Mouse (Mus musculus) hindbrain, embryonic 12.5 days (tissue): ENCODE results near the gene Oaf. TPM values are rescaled to one million over a fixed set of nuclear protein-coding genes. Genes with fewer than 3 reads are reported as not detected.

ENCODE experiments used
- ATAC-seq: fragments of 200-750 bp; cut with Nextera tagmentation; 2 replicates; pipeline ENCODE4 v1.8.0; 2017; ENCODE audit warnings: moderate TSS enrichment; ENCODE audit not compliant: low FRiP score
- H3K27ac ChIP-seq: fragments of 300-500 bp; sonication (generic); 2 replicates; pipeline ENCODE4 v1.5.1; 2016; ENCODE audit warnings: mild to moderate bottlenecking
- H3K27me3 ChIP-seq: fragments of 300-500 bp; sonication (generic); 2 replicates; pipeline ENCODE4 v1.6.1; 2016; ENCODE audit warnings: mild to moderate bottlenecking
- H3K36me3 ChIP-seq: fragments of 300-500 bp; sonication (generic); 2 replicates; pipeline ENCODE4 v1.6.1; 2016; ENCODE audit warnings: mild to moderate bottlenecking
- H3K4me1 ChIP-seq: fragments of 300-500 bp; sonication (generic); 2 replicates; pipeline ENCODE4 v1.6.1; 2016
- H3K4me2 ChIP-seq: fragments of 300-500 bp; sonication (generic); replicated peaks from 2 replicates; pipeline ENCODE4 v1.6.1; 2016; ENCODE audit warnings: mild to moderate bottlenecking
- H3K4me3 ChIP-seq: fragments of 300-500 bp; sonication (generic); 2 replicates; pipeline ENCODE4 v1.5.1; 2016; ENCODE audit warnings: mild to moderate bottlenecking
- H3K9ac ChIP-seq: fragments of 300-500 bp; sonication (generic); 2 replicates; pipeline ENCODE4 v1.6.1; 2016; ENCODE audit warnings: mild to moderate bottlenecking, moderate library complexity
- H3K9me3 ChIP-seq: fragments of 300-500 bp; sonication (generic); replicated peaks from 2 replicates; pipeline ENCODE4 v1.6.1; 2016; ENCODE audit warnings: mild to moderate bottlenecking
- WGBS: fragments of 180-500 bp; shearing (Covaris S2); methylation state at CpG from one replicate; pipeline ENCODE4 v1.1.7; 2016; 5-methylcytosine and 5-hydroxymethylcytosine counted together
- polyA plus RNA-seq: library from polyadenylated mRNA; unstranded; fragments of >200 nt; fragmentation: Nextera tagmentation; extraction: Ambion mirVana; gene quantifications from 2 replicates; pipeline ENCODE4 v1.2.1, GENCODE M21; 2016

Gene Oaf
- polyA plus RNA-seq, 1 experiment from 2014 or later = 44.6 TPM

DNA sequence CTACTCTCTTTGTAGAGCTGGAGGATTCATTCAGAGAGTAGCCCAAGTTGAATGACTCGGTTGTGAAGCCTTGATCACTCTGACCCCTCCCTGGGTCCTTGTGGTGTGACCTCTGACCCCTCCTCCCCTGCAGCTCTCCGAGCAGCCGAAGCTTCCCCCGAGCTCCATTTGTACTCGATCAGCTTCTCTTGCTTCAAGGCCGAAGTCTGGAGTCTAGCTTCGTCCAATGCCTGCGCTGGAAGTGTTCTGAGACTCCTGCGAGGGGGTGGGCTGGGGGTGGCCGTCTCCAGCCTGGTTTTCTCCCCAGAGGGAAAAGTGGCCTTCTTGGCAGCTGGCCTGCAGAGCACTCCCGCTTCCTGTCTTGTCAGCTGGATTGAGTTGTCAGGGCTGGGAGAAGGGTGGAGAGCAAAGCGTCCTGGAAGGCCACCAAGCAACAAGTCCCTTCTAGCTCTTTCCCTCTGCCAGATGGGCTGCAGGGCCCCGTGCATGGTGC lies 29.5 kb downstream of the Oaf start, which contains the start of gene Pou2f3:
Gene Pou2f3 (minus strand): TSS at position 180 of the 493 bp plus-strand sequence.
- Histone ChIP-seq H3K4me2 (0 out of 2 replicates have a peak within 1 kb of the TSS, but pooled peaks have one; percentile 5), H3K27me3 (peaks cover 23% of the 10 kb centered on the region), H3K4me1 (peaks cover 20% of the 10 kb centered on the region), H3K4me3 (no peak within 1 kb of the TSS), H3K36me3 (no peaks in the 10 kb centered on the region), H3K9me3 (no peaks in the 10 kb centered on the region), H3K9ac (no peak within 1 kb of the TSS), H3K27ac (no peak within 1 kb of the TSS)
- WGBS = 2% methylated on average over 13 of the region's 13 CpGs
- ATAC-seq = 0 out of 2 replicates have a peak, but pooled peaks have one; percentile 48

DNA sequence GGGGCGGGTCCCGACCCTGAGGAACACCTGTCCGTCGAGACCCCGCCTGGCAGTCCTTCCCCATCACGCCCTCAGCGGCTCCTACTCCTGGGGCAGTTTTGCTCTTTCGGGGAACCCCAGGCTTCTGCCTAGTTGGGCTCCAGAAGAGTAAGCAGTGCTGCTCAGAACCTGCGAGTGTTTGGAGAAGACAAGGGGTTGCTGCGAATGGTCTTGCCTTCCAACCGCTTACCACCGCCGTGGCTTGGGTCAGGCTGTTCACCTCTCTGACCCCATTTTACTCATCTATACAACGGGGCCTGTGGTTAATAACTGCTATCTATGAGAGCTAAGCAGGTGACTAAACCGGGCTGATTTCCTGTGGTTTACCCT lies 33.7 kb downstream of the Oaf start:
- Histone ChIP-seq H3K9ac (peak overlapping the region; percentile 23; the same call in 1 of the 2 replicates), H3K27me3 (peaks cover 60% of the 10 kb centered on the region), H3K27ac (no peak overlapping the region), H3K36me3 (no peaks in the 10 kb centered on the region), H3K4me2 (peak overlapping the region; percentile 49), H3K4me3 (peak overlapping the region; percentile 22), H3K9me3 (no peaks in the 10 kb centered on the region), H3K4me1 (peaks cover 23% of the 10 kb centered on the region)
- WGBS = 2% methylated on average over 15 of the region's 15 CpGs
- no peak for ATAC-seq

DNA sequence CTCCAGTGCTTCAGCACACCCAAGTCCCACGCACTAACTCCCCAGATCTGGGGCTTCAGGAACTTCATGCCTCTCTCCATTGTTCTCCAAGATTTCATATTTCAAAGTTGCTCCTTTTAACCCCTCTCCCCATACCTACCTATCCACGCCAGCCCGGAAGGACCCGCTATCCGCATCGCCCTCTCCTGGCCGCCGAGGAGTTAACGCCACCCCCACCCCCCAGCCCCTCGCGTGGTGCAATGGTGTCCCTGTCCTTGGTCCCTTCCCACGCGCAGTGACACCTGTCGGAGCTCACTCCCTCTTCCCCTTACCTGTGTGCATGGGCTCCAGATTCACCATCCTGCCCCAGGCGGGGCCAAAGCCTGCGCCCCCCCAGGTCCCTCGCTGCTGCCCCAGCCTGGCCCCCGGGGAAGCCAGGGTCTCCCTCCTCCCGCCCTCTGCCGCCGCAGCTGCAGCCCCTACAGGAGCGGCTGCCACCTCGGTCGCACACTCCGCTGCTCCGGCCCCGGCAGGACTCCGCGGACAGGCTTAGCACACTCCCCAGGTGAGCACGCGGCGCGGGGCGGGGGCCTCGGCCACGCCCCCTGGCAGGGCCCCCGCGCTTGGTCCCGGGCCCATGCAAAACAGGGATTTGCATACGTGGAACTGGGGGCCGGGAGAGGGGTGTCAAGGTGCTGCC lies 34.2 kb downstream of the Oaf start:
- H3K27ac ChIP-seq = no peak overlapping the region
- H3K9ac ChIP-seq = peak overlapping the region; percentile 23; the same call in 1 of the 2 replicates
- H3K9me3 ChIP-seq = no peaks in the 10 kb centered on the region
- no peak for ATAC-seq
- H3K27me3 ChIP-seq = peaks cover 60% of the 10 kb centered on the region
- WGBS = 2% methylated on average over 41 of the region's 41 CpGs
- peak overlapping the region; percentile 22 for H3K4me3 ChIP-seq
- peaks cover 19% of the 10 kb centered on the region for H3K4me1 ChIP-seq
- no peaks in the 10 kb centered on the region for H3K36me3 ChIP-seq
- peak overlapping the region; percentile 49 for H3K4me2 ChIP-seq

DNA sequence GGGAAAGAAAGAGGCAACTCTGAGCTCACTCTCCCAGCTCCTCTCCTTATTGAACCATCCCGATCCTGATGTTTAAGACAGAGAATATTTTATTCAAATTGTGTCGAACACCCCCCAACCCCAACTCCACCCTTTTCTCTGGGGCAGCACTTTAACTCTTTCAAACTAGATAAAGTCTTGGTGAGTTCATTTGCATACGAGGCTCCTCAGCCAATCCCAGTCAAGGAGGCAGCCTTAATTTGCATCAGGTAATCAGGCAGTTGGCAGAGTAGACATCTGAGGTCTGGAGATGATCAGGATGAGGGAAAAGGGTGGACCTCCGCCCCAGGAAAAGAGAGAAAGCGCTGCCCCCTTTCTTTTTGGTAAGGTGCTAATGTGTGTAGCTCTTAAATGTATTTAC lies 39.5 kb downstream of the Oaf start:
- Histone ChIP-seq H3K36me3 (no peaks in the 10 kb centered on the region), H3K9ac (no peak overlapping the region), H3K4me1 (peaks cover 12% of the 10 kb centered on the region), H3K27ac (no peak overlapping the region), H3K4me3 (no peak overlapping the region; the same call in 1 of the 2 replicates), H3K4me2 (peak overlapping the region; percentile 9; the same call in 1 of the 2 replicates), H3K9me3 (no peaks in the 10 kb centered on the region), H3K27me3 (peaks cover 41% of the 10 kb centered on the region)
- WGBS = 4% methylated on average over 5 of the region's 5 CpGs
- ATAC-seq = no peak

DNA sequence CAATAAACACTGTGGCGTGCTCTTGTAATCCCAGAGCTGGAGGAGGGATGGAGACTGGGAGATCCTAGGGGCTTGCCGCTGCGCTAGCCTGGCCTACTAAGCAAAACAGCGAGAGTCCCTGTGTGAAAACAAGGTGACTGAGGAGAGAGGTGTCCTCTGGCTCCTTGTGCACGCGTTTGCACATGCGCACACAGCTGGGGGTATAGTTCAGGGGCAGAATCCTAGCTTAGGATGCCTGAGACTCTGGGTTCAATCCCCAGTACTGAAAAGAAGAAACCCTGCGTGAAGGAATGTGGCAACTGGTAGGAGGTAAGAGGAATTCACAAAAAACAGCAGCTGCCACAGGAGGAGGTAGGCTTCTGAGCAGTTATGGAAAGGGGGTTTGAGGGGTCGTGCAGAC lies 45.7 kb downstream of the Oaf start:
- no peak overlapping the region for H3K27ac ChIP-seq
- WGBS = 13% methylated on average over 9 of the region's 9 CpGs
- no peak for ATAC-seq

DNA sequence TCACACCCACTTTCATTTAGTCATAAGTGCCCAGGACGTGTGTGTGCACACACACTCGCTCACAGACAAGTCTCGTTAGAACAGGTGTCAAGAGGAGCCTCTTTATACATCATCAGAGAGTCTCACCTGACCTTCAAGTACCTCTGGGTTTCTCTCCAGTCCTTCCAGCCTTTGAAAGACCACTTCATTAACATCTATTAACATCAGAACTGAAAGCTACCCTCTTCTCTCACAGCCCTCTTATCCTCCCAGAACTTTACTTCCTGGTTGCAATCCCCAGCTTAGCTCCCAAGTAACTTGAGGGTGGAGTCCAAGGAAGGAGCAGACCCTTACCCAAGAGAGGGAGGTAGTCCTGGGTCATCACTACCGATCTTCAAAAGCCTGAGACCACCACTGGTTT lies 48.1 kb downstream of the Oaf start:
- Histone ChIP-seq H3K27me3 (peaks cover 5% of the 10 kb centered on the region), H3K4me1 (peaks cover 12% of the 10 kb centered on the region)
- 57% methylated on average over 4 of the region's 4 CpGs for WGBS

More for the DNA sequence above, 45.7 kb downstream of the Oaf start:
- Histone ChIP-seq H3K9ac (no peak overlapping the region), H3K27me3 (peaks cover 5% of the 10 kb centered on the region), H3K9me3 (no peaks in the 10 kb centered on the region), H3K36me3 (no peaks in the 10 kb centered on the region), H3K4me3 (no peak overlapping the region), H3K4me2 (no peak overlapping the region), H3K4me1 (peaks cover 4% of the 10 kb centered on the region)

DNA sequence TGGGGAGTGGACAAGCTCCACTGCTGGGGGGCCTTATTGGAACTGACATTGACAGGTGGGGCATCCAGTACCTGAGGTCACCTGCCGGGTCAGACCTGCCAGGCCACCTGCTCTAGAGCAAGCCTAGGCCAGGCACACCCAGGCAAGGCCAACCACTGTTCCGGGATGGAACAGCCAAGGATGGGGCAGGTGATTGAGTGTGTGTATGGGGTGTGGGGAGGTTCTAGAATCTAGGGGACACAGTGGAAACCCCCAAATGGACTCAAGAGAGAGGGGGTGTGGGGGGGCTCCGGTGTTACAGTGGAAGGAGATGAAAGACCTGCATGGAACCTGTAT lies 50.7 kb downstream of the Oaf start:
- H3K4me2 ChIP-seq = no peak overlapping the region
- H3K27ac ChIP-seq = no peak overlapping the region
- WGBS = 68% methylated on average over 3 of the region's 3 CpGs
- peak; percentile 52 for ATAC-seq
- peaks cover 3% of the 10 kb centered on the region for H3K27me3 ChIP-seq
- H3K4me1 ChIP-seq = peaks cover 12% of the 10 kb centered on the region
- no peak overlapping the region for H3K4me3 ChIP-seq
- no peak overlapping the region for H3K9ac ChIP-seq
- no peaks in the 10 kb centered on the region for H3K36me3 ChIP-seq
- no peaks in the 10 kb centered on the region for H3K9me3 ChIP-seq

More for the DNA sequence above, 48.1 kb downstream of the Oaf start:
- Histone ChIP-seq H3K4me2 (no peak overlapping the region), H3K36me3 (no peaks in the 10 kb centered on the region), H3K9ac (no peak overlapping the region), H3K4me3 (no peak overlapping the region), H3K9me3 (no peaks in the 10 kb centered on the region), H3K27ac (no peak overlapping the region)
- ATAC-seq = no peak

DNA sequence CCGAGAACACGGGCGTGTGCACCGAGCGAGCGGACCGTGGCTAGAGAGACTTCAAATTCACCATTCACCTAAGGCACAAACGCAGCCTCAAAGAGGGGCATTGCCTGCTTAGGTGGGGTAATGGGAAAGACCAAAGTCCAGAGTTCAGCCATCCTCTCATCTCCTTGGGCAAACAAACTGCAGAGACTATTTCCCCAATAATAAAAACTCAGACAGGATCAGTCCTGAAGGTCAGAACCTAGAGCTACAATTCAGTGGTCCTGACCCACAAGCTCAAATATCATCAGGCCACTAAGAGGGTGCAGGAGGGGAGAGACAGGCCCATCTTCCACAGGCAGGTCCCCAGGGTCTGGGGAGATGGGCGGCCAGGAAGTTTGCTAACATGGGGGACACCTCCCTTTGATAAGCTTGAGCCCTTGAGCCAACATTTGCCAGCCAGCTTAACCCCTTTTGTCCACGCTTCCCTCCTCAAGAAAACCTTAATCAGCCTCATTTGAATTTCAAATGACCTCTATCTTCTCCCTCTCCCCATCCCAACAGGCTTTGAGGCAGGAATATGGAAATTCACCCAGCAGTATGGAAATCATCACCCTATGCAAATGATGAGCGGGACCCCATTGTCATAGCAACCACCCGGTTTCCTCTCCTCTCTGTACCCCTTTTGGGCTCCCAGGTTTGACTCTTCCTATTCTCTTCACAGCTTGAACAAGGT lies 51.2 kb downstream of the Oaf start:
- H3K27me3 ChIP-seq = no peaks in the 10 kb centered on the region; the same call in 1 of the 2 replicates
- no peak overlapping the region for H3K27ac ChIP-seq
- peaks cover 12% of the 10 kb centered on the region for H3K4me1 ChIP-seq
- 61% methylated on average over 12 of the region's 12 CpGs for whole genome bisulfite sequencing
- peak; percentile 64 for ATAC-seq
- no peaks in the 10 kb centered on the region for H3K9me3 ChIP-seq
- no peak overlapping the region for H3K9ac ChIP-seq
- H3K4me3 ChIP-seq = no peak overlapping the region
- no peaks in the 10 kb centered on the region for H3K36me3 ChIP-seq
- no peak overlapping the region for H3K4me2 ChIP-seq

DNA sequence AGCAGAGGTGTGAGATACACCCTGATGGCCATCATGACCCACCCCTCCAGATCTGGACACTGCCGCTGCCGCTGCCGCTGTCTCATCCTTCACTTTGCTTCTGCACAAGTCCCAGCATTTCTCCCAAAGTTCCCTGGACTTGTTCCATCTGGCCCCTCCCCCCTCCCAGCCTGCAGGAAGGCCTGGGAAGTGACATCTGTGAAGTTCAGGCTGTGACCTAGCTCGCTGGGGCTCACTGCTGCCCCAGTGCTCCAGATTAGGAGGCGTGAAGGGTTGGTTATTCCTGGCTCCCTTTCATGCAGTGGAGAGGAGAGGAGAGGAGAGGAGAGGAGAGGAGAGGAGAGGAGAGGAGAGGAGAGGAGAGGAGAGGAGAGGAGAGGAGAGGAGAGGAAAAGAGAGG lies 60.1 kb downstream of the Oaf start:
- Histone ChIP-seq H3K36me3 (no peaks in the 10 kb centered on the region), H3K4me2 (no peak overlapping the region), H3K27ac (no peak overlapping the region), H3K4me1 (no peaks in the 10 kb centered on the region), H3K4me3 (no peak overlapping the region), H3K9ac (no peak overlapping the region), H3K9me3 (no peaks in the 10 kb centered on the region), H3K27me3 (no peaks in the 10 kb centered on the region)
- WGBS = 51% methylated on average over 5 of the region's 5 CpGs
- no peak for ATAC-seq

DNA sequence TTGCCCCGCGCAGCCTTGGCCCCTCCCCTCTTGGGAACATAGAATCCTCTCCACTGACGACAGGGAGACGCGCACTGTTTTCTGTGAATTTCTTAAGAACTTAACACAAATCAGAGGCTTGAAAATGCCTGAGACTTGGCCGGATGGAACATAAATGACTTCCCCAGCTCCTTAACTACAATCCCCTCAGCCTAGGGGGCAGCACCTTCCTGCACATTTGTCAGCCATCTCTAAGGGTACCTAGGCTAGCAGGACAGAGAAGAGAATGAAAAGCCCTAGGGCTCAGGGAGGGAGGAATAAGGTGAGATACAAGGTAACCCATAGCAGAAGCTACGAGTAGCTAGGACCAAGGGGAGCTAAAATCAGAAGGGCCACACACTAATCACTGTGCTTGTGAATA lies 61.5 kb downstream of the Oaf start:
- WGBS = 63% methylated on average over 7 of the region's 7 CpGs

More for the DNA sequence above, 61.5 kb downstream of the Oaf start:
- Histone ChIP-seq H3K4me3 (no peak overlapping the region), H3K4me2 (no peak overlapping the region), H3K9ac (no peak overlapping the region), H3K27ac (no peak overlapping the region), H3K9me3 (no peaks in the 10 kb centered on the region), H3K4me1 (no peaks in the 10 kb centered on the region), H3K27me3 (no peaks in the 10 kb centered on the region), H3K36me3 (no peaks in the 10 kb centered on the region)
- ATAC-seq = no peak
